Mouse (Mus musculus): ENCODE measurements around the gene Kitl.

The Kitl gene

GRCm38 (mm10) chr10:100030385-100030784, 15.0 kb downstream of the Kitl start:
- DNase-seq (ENCODE audit: low spot score in 2 of 2), result peak in 1 of 2 experiments; percentile 31

GRCm38 (mm10) chr10:100030980-100031516, 15.6 kb downstream of the Kitl start:
- no peak for DNase-seq (ENCODE audit: low spot score in 2 of 2)

- DNase-seq (ENCODE audit: low spot score in 2 of 2), result no peak
These were observed 16.2 kb downstream of the Kitl start for GRCm38 (mm10) chr10:100031631-100032030.

- DNase-seq (ENCODE audit: low spot score in 2 of 2), result no peak
These were observed 17.1 kb downstream of the Kitl start for GRCm38 (mm10) chr10:100032566-100032965.

DNA sequence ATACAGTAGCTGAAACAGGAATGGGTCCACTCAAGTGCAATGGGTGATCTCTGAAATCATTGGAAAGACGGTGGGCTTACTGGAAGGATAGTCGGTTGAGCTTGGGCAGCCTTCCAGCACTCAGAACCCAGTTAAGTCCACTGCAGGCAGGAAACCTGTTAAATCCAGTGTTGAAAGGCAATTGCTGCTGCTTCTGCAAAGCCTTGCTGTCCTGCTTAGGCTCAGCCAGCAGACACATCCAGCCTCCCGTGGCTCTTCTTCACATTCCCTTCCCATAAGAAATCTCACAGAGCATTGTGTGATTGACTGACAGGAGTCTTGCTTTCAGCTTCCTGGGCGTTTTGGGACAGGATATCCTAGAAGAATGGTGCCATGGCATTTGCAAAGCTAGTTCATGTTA, 20.6 kb downstream of the Kitl start:
- no peak for DNase-seq (ENCODE audit: low spot score in 2 of 2)

- no peak for DNase-seq (ENCODE audit: low spot score in 2 of 2)
These were observed 23.0 kb downstream of the Kitl start for GRCm38 (mm10) chr10:100038342-100038898.

DNA sequence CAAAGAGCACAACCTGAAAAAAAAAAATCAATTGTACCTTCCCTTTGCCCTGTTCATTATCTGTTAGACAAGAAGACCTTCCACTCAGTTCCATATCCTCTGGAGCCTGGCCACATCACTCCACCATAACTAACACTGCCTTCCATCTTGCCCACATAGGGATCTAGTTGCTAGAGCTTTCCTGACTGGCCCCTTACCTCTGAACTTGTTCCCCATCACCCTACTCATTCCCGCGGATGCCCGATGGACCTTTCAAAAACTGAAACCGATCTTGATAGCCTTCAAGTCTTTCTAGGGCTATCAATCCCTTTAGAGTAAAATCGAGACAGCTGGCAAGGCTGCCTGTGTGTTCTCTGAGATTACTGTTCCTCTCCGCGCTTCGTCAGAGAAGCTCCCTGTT, 23.6 kb downstream of the Kitl start:
- DNase-seq (ENCODE audit: low spot score in 2 of 2), result no peak

DNA sequence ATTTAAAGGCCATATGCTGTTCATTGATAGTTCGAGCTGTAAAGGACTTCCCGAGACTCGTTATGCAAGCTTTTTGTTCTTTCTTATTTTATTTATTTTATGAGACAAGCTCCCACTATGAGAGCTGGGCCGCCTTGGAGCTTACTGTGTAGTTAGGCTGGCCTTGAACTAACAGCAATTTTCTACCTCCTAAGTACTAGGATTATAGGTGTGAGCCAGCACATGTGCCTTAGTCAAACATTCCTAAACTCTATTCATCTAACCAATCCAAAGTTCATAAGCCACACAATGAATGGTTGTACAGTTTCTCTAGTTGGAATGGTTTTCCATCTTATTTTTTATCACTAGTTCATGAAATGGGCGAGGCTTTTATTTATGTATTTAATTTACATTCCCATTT, 28.3 kb downstream of the Kitl start:
- no peak for DNase-seq (ENCODE audit: low spot score in 2 of 2)

- no peak for DNase-seq (ENCODE audit: low spot score in 2 of 2)
These were observed 28.7 kb downstream of the Kitl start for GRCm38 (mm10) chr10:100044153-100044552.

DNA sequence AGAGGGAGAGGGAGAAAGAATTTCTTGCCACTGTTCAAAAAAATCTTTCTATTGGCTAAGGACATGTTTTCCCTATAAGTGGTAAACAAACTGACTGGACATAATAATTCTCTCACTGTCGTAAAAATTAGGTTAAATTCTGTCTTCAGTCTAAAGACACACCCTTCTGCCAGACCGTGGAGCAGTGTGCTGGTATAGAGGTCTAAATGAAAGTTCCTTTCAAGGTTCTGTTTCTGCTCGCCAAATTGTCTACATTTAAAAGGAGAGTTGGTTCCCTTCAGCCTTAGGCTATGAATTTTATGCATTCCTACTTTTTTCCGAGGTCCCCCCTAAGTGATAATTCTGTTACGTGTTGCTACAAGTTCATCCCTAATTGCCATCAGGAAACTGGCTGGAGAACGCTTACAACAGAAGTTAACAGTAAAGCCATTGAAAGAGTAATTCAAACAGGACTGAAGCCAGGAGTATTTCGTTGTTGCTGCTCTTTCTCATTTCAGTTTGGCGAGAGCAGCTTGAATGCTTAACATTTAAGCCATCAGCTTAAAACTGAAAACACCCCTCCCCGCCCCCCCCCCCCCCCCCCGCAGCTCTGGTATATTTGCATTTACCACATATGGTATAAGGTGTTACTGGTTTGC, 35.8 kb downstream of the Kitl start:
- no peak for DNase-seq (ENCODE audit: low spot score in 2 of 2)

DNA sequence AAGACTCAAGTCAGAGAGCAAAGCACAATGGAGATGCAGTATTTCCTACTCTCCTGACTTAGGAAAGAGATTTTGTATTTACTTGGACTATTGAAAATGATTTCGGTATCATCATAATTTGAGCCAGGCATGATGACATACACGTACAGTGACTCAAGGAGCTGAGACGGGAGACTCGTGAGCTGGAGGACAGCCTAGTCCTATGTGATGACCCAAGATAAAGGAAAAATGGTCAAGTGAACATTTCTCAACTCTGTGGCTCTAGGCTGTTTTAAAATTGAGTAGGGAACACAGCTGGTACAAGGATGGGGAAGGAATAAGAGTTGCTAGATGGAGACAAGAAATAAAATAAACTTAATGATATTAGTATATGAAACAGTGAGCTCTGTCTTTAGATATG, 37.0 kb downstream of the Kitl start:
- DNase-seq (ENCODE audit: low spot score in 2 of 2), result no peak

DNA sequence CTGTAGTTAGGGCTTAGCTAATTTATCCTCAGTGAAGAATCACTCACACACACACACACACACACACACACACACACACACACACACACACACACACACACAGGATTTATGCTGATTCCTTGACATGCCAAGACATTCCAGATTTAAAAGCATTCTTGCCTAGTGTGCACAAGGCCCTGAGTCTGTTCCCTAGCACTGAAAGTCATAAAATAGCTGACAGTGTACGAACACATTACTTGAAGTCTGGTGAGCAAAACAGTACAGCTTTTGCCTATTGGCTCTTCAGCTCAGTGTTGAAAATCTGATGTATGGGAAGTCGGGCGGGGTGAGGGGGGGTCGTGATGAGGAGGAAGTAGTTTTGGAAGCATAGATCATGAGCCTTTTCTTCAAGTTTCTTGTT, 37.5 kb downstream of the Kitl start:
- no peak for DNase-seq (ENCODE audit: low spot score in 2 of 2)

GRCm38 (mm10) chr10:100054006-100054405, 38.6 kb downstream of the Kitl start:
- peak in 1 of 2 experiments; percentile 12 for DNase-seq (ENCODE audit: low spot score in 2 of 2)

DNA sequence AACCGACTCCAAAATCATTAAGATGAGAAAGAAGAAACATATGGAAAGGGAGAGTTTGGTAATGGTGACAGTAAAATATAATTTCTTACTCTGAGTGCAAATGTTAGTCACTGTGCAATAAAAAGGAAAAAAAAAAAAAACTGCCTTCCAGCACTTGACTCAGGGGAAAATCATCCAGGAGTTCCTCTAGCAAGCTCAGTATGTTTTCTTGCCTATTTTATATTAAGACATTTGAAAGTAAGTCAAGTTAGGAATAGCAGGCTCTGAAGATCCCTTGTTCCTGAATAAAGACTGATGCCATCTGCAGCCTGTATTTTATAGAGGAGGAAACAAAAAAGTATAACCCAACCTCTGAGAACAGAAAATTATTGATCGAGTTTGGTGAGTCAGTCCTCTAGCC, 39.7 kb downstream of the Kitl start:
- DNase-seq (ENCODE audit: low spot score in 2 of 2), result no peak

GRCm38 (mm10) chr10:100057106-100057623, 41.7 kb downstream of the Kitl start:
- no peak for DNase-seq (ENCODE audit: low spot score in 2 of 2)

- no peak for DNase-seq (ENCODE audit: low spot score in 2 of 2)
These were observed 43.9 kb downstream of the Kitl start for GRCm38 (mm10) chr10:100059356-100059755.

- DNase-seq (ENCODE audit: low spot score in 2 of 2), result no peak
These were observed 50.3 kb downstream of the Kitl start for GRCm38 (mm10) chr10:100065529-100066301.

DNA sequence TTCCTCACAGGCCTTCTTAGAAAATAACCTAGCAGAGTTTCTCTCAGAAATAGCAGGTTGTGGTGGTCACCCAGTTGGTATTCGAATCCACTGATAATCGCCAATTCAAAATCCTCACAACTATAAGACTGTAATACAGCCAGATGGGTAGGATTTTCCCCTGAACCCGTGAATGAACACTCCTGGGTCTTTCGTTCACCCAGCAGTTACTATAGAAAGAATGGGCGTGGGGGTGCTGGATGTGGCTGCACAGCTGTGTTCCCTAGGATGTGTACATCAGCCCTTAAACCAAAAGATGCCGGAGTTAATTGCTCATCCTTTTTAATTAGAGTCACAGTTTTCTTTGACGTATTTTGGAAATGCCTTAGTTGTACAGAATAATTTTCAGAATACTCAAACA, 50.9 kb downstream of the Kitl start:
- DNase-seq (ENCODE audit: low spot score in 2 of 2), result no peak

- DNase-seq (ENCODE audit: low spot score in 2 of 2), result no peak
These were observed 57.2 kb downstream of the Kitl start for GRCm38 (mm10) chr10:100072641-100073040.

DNA sequence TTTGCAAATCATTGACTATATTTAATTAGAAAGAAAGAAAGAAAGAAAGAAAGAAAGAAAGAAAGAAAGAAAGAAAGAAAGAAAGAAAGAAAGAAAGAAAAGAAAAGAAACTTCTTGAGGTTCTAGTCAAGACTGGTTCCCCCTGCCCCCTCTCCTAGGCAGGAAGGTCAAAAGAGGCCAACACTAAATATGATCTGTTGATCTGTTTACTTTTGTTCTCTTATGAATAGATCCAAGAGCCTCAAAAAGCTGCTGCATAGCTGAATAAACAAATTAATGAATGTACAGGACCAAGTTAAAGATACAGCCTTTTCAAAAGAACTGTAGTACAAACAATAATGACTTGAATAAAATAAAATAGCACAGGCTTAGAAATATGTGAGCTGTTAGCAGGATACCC, 57.7 kb downstream of the Kitl start:
- DNase-seq (ENCODE audit: low spot score in 2 of 2), result no peak

DNA sequence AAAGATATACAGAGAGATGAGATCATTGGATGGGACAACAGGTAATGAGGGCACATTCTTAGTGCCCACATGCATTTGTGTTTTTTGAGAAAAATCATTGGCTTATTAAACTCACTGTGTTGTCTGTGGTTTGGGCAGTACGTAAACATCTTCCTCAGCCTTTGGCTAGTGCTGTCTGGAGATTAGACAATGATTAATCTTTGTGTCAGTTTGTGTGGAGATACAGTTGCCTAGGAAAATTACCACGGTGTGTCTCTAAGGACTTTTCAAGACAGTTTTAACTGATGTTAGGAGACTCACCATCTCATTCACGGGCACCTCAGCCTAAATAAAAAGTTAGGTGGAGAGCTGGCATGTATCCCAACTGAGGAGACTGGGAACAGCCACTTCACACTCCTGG, 85.7 kb downstream of the Kitl start:
- DNase-seq (ENCODE audit: low spot score in 2 of 2), result no peak

- DNase-seq (ENCODE audit: low spot score in 2 of 2), result no peak
These were observed 95.8 kb downstream of the Kitl start for GRCm38 (mm10) chr10:100111209-100111608.

DNA sequence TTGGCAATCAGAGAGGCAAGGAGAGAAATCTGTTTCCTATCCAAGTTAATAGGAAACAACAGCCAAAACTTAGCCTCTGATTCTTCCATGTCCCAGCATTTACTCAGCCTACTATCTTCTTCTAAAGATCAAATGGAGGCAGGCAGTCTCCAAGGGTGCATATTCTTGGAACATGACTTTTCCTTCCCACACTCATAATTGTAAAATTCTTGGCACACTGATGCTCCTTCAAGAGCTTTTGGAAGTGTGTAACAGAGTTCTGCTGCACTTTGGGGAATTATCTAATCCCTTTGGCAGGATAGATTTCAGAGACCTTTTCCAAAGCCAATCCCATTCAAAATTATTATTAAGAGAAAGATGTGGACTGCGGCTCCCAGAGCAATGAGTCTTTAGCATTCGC, 100.1 kb downstream of the Kitl start:
- DNase-seq (ENCODE audit: low spot score in 2 of 2), result no peak
